Mouse (Mus musculus): ENCODE results near the gene Gm10300. TPM values are rescaled to one million over a fixed set of nuclear protein-coding genes. Genes with fewer than 3 reads are reported as not detected.
A peak's percentile ranks its signal among the peaks of the same experiment; 100 is the strongest.

The Gm10300 gene
- polyA plus RNA-seq, 1 experiment = 0.31 TPM

- no peak for DNase-seq (ENCODE audit: low read depth)
Observed at GRCm38 (mm10) chr4:132078296-132078714, 3.8 kb downstream of the Gm10300 start.

- no peak for DNase-seq (ENCODE audit: low read depth)
Observed at GRCm38 (mm10) chr4:132079555-132080275, 5.2 kb downstream of the Gm10300 start.

DNA sequence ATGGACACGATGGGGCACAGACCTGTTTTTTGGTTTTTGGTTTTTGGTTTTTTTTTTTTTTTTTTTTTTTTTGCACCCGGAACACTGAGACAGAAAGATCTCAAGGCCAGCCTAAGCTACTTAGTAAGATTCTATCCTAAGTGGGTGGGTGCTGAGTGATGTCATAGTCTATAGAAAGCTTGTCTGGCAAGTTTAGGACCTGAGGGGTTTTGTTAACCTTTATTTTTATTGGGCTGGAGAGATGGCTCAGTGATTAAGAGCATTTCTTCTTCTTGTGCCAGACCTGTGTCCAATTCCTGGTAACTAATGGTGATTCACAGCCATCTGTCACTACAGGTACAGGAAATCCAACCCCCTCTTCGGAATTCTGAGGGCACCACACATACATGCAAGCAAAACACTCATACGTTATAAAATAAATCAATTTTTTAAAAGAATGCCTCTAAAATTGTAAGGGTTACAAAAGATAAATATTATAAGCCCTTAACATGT is 6.0 kb downstream of the Gm10300 start:
- DNase-seq (ENCODE audit: low read depth) = peak; percentile 84

- DNase-seq (ENCODE audit: low read depth) = no peak
Observed at GRCm38 (mm10) chr4:132085114-132085513, 10.6 kb downstream of the Gm10300 start.

GRCm38 (mm10) chr4:132088921-132089320 is 14.4 kb downstream of the Gm10300 start:
- DNase-seq (ENCODE audit: low read depth) = no peak

GRCm38 (mm10) chr4:132093136-132093535 is 18.6 kb downstream of the Gm10300 start:
- no peak for DNase-seq (ENCODE audit: low read depth)

- no peak for DNase-seq (ENCODE audit: low read depth)
Observed at GRCm38 (mm10) chr4:132093928-132094327, 19.4 kb downstream of the Gm10300 start.

DNA sequence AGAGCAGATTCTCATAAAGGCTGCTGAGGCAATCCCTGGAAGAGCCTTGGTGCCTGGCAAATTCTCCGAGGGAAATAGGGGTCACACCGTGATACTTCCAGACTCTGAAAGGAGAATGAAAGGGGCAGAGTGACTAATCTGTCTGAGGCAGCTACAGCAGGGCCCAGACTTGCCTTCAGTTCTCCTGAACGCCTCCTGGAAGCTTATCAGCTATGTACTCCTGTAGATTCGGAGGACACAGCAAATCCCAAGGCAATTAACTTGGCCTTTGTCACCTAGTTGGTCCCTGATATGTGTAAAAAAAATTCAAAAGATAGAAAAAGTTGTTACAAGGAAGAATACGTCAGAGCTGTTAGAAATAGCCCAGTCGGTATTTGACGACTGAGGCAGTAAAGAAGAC is 20.5 kb downstream of the Gm10300 start:
- DNase-seq (ENCODE audit: low read depth) = no peak

DNA sequence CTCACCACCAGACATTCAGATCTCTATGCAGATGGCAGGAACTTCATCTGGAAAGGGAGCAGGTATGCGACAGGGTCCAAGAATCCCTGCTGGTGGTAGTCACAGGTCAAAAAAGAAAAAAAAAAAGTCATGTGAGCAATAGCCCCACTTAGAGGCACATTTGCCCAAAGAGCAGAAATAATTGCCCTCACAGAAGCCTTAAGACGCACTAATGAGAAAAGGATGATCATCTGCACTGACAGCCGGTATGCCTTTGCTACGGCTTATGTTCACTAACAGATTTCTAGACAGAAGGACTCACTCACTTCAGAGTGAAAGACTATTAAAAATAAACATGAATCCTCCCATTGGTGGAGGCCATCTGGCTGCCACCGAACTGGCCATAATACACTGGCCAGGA is 25.1 kb downstream of the Gm10300 start:
- DNase-seq (ENCODE audit: low read depth) = no peak

DNA sequence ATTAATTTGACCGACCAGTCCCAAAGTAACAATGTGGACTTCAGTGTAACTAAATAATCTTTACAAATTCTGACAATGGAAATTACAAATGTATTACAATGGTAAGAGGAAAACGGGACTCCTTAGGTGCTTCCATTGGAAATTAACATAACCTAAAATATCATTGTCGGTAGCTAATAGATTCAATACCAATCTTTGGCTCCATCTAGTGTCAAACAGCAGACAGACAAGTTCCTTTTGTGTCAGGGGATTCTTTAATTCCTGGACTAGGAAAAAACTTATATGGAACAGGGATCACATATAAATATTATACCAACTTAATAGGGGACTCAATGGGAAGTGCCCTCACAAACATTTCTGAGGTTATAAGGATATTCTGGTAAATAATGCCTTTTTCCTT is 26.7 kb downstream of the Gm10300 start:
- no peak for DNase-seq (ENCODE audit: low read depth)

GRCm38 (mm10) chr4:132108221-132108620 is 33.7 kb downstream of the Gm10300 start:
- DNase-seq (ENCODE audit: low read depth) = no peak

- no peak for DNase-seq (ENCODE audit: low read depth)
Observed at GRCm38 (mm10) chr4:132111227-132111626, 36.7 kb downstream of the Gm10300 start.

DNA sequence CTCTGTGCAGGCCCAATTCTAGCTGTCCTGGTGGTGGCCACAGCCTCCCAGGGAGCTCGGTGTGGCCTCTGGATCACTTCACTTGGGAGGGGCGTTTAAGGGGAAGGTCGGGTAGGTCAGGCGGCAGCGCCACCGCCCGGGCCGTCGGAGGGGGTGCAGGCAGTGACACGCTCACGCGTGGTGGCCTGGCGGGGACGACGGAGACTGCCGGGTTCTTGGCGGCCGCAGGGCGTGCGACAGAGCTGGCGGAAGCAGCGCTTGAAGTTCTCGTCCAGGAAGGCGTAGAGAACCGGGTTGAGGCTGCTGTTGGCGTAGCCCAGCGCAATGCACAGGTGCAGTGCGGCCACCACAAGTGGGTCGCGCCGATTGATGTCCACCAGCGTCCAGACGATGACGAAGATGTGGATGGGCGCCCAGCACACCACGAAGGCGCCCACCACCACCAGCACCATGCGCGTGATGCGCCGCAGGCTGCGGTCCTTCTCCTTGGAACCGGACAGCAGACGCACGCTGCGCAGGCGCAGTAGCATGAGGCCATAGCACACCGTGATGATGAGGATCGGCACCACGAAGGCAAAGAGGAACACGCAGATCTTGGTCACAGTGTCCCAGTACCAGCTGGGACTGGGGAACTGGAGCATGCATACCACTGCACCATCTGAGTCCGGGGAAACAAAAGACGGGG is 39.1 kb downstream of the Gm10300 start:
- no peak for DNase-seq (ENCODE audit: low read depth)

- no peak for DNase-seq (ENCODE audit: low read depth)
Observed at GRCm38 (mm10) chr4:132116315-132116714, 41.8 kb downstream of the Gm10300 start.

DNA sequence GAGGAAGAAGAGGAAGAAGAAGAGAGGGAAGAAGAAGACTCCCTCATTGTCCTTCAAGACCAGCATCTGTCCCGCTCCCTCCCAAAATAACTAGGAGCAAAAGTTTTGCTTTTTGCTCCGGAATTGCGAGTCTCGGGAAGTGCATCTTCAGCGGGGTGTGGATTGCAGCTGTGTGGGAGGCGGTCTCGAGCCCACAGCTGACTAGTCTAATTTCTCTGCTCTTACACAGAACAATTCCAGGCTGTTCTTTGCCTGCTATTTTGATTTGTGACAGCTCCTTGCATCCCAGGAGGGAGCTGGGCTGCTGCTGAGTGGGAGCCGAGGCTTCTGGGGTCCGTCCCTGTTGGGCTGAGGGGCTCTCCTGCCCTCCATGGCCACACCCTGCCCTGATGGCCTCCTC is 45.1 kb downstream of the Gm10300 start:
- no peak for DNase-seq (ENCODE audit: low read depth)

GRCm38 (mm10) chr4:132121674-132122073 is 47.2 kb downstream of the Gm10300 start:
- DNase-seq (ENCODE audit: low read depth) = no peak

DNA sequence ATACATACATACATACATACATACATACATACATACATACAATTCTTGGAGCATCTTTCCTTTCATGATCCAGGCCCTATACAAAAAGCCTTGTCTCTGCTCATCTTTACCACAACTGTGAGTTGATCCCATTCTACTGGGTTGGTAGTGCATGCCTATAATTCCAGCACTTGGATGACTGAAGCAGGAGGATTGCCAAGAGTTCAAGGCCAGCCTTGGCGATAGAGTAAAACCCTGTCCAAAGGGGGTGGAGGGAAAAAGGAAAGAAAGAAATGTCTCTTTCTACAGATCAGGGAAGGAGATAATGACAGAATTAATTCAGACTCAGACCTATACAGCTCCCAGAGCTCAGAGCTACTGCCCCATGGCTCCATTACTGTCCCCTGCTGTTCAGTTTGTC is 48.7 kb downstream of the Gm10300 start:
- DNase-seq (ENCODE audit: low read depth) = no peak

Other genes starting within 250 kb of the Gm10300 start
- gene Ptpru, start 236.4 kb upstream of the Gm10300 start, polyA plus RNA-seq (2012; rRNA removed) = 10.0 and 11.5 TPM in 2 replicates
- 49.9 and 80.6 TPM in 2 replicates for gene Mecr, start 231.2 kb upstream of the Gm10300 start, polyA plus RNA-seq (2012; rRNA removed)
- gene Srsf4, start 201.1 kb upstream of the Gm10300 start, polyA plus RNA-seq (2012; rRNA removed) = 27.3 and 39.8 TPM in 2 replicates
- 9.0 and 12.7 TPM in 2 replicates for gene Tmem200b, start 152.9 kb upstream of the Gm10300 start, polyA plus RNA-seq (2012; rRNA removed)
- 22.7 and 23.9 TPM in 2 replicates for gene Epb41, start 624 bp downstream of the Gm10300 start, polyA plus RNA-seq (2012; rRNA removed)
- 0.03 TPM in 1 of 2 replicates, not detected in the other for gene Oprd1, start 69.8 kb downstream of the Gm10300 start, polyA plus RNA-seq (2012; rRNA removed)
- gene Ythdf2, start 137.6 kb downstream of the Gm10300 start, polyA plus RNA-seq (2012; rRNA removed) = 19.2 and 21.2 TPM in 2 replicates
- gene Gmeb1, start 186.9 kb downstream of the Gm10300 start, polyA plus RNA-seq (2012; rRNA removed) = 11.8 and 12.5 TPM in 2 replicates
- 9.5 and 10.9 TPM in 2 replicates for gene Taf12, start 199.7 kb downstream of the Gm10300 start, polyA plus RNA-seq (2012; rRNA removed)
- gene Rab42, start 228.7 kb downstream of the Gm10300 start, polyA plus RNA-seq (2012; rRNA removed) = 16.4 and 22.5 TPM in 2 replicates